Mouse (Mus musculus) megakaryocyte, embryonic 14.5 days (primary cell): Measurements from ENCODE around the gene Usf3.

Source experiments
- FLI1 ChIP-seq: IDR thresholded peaks from 2 replicates; pipeline ENCODE4 v1.6.1; 2012; ENCODE audit warnings: low read length, inconsistent platforms, mixed read lengths
- GATA1 ChIP-seq: IDR thresholded peaks from 3 replicates; pipeline ENCODE4 v1.6.1; 2012; ENCODE audit warnings: mixed read lengths, low read length, inconsistent platforms, borderline replicate concordance

- TF ChIP-seq GATA1 (no peak), FLI1 (no peak)
Measured at GRCm38 (mm10) chr16:44249985-44250384, 76.9 kb downstream of the Usf3 start.
